Mouse (Mus musculus) embryonic facial prominence, embryonic 11.5 days (tissue): ENCODE results near the gene Zfp386. TPM values are rescaled to one million over a fixed set of nuclear protein-coding genes. Genes with fewer than 3 reads are reported as not detected.

ENCODE experiments used
- ATAC-seq: fragments of 200-750 bp; cut with Nextera tagmentation; replicated peaks from 2 replicates; pipeline ENCODE4 v1.8.0; 2017; ENCODE audit warnings: low read depth; ENCODE audit not compliant: insufficient number of reproducible peaks, low FRiP score, low TSS enrichment
- DNase-seq: peaks from one replicate; pipeline ENCODE4 v3.0.0-alpha.2; 2015; ENCODE audit warnings: low spot score
- H3K27ac ChIP-seq: fragments of 300-500 bp; sonication (generic); replicated peaks from 2 replicates; pipeline ENCODE4 v1.5.1; 2014; ENCODE audit warnings: mild to moderate bottlenecking, low read depth, low read length, control low read depth
- H3K27me3 ChIP-seq: fragments of 300-500 bp; sonication (generic); 2 replicates; pipeline ENCODE4 v1.6.1; 2014; ENCODE audit warnings: mild to moderate bottlenecking, low read length, moderate library complexity, mixed read lengths; ENCODE audit not compliant: control insufficient read depth, insufficient read depth
- H3K36me3 ChIP-seq: fragments of 300-500 bp; sonication (generic); replicated peaks from 2 replicates; pipeline ENCODE4 v1.6.1; 2014; ENCODE audit warnings: low read depth, mild to moderate bottlenecking, low read length, moderate library complexity, mixed read lengths; ENCODE audit not compliant: control insufficient read depth, insufficient read depth
- H3K4me1 ChIP-seq: fragments of 300-500 bp; sonication (generic); 2 replicates; pipeline ENCODE4 v1.6.1; 2014; ENCODE audit warnings: low read length, mixed read lengths; ENCODE audit not compliant: control insufficient read depth, insufficient read depth
- H3K4me2 ChIP-seq: fragments of 300-500 bp; sonication (generic); 2 replicates; pipeline ENCODE4 v1.6.1; 2014; ENCODE audit warnings: low read depth, mild to moderate bottlenecking, control low read depth, low read length, moderate library complexity
- H3K4me3 ChIP-seq: fragments of 300-500 bp; sonication (generic); 2 replicates; pipeline ENCODE4 v1.5.1; 2014; ENCODE audit warnings: low read depth, low read length, control low read depth
- H3K9ac ChIP-seq: fragments of 300-500 bp; sonication (generic); replicated peaks from 2 replicates; pipeline ENCODE4 v1.6.1; 2014; ENCODE audit warnings: mild to moderate bottlenecking, control low read depth, low read length
- H3K9me3 ChIP-seq: fragments of 300-500 bp; sonication (generic); replicated peaks from 2 replicates; pipeline ENCODE4 v1.6.1; 2016; ENCODE audit warnings: mild to moderate bottlenecking, low read length, inconsistent platforms, mixed read lengths; ENCODE audit not compliant: control insufficient read depth
- WGBS: fragments of 180-500 bp; shearing (Covaris S2); extraction: QIAGEN DNeasy Blood & Tissue Kit; methylation state at CpG from one replicate; pipeline ENCODE4 v1.1.7; 2014; 5-methylcytosine and 5-hydroxymethylcytosine counted together
- polyA plus RNA-seq: library from polyadenylated mRNA; unstranded; fragments of >200 nt; fragmentation: Nextera tagmentation; extraction: Ambion mirVana; gene quantifications from 2 replicates; pipeline ENCODE4 v1.2.1, GENCODE M21; 2014

Gene Zfp386
- polyA plus RNA-seq, 1 experiment from 2014 or later, result 80.2 TPM

DNA sequence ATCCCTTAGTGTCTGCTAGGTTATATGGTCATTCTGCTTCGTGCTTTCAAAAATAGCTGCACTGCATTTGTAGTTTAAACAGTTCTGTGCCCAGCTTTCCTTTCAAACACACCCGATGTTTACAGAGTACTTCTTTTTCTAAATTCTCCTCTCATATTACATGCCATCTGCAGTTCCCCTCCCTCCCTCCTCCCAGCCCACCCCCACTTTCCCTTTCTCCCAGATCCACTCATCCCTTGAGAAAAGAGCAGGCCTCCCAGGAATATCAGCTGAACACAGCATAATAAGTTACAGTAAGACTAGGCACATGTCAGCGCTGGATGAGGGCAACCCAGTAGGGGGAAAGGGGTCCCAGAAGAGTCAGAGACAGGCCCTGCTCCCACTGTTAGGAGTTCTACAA, 1.7 kb downstream of the Zfp386 start:
- ATAC-seq (no peak), DNase-seq (no peak)
- peak overlapping the region; percentile 57; the same call in 1 of the 2 replicates for H3K9ac ChIP-seq
- H3K27ac ChIP-seq, result no peak overlapping the region
- WGBS, result 80% methylated on average over 3 of the region's 3 CpGs
- H3K4me3 ChIP-seq, result peak overlapping the region; percentile 62; the same call in 1 of the 2 replicates
- H3K9me3 ChIP-seq, result no peaks in the 10 kb centered on the region
- H3K4me1 ChIP-seq, result peaks cover 3% of the 10 kb centered on the region; the same call in 1 of the 2 replicates
- H3K27me3 ChIP-seq, result no peaks in the 10 kb centered on the region
- H3K4me2 ChIP-seq, result peak overlapping the region; percentile 67
- H3K36me3 ChIP-seq, result peaks cover 2% of the 10 kb centered on the region

- Histone ChIP-seq H3K9me3 (no peaks in the 10 kb centered on the region), H3K9ac (no peak overlapping the region), H3K36me3 (peaks cover 6% of the 10 kb centered on the region), H3K27ac (no peak overlapping the region), H3K4me3 (no peak overlapping the region), H3K4me1 (peaks cover 3% of the 10 kb centered on the region; the same call in 1 of the 2 replicates), H3K27me3 (no peaks in the 10 kb centered on the region), H3K4me2 (no peak overlapping the region)
- ATAC-seq (no peak), DNase-seq (peak; percentile 39)
- WGBS, result 85% methylated on average over 6 of the region's 6 CpGs
Measured at GRCm38 (mm10) chr12:116049701-116050100, 2.2 kb downstream of the Zfp386 start.

DNA sequence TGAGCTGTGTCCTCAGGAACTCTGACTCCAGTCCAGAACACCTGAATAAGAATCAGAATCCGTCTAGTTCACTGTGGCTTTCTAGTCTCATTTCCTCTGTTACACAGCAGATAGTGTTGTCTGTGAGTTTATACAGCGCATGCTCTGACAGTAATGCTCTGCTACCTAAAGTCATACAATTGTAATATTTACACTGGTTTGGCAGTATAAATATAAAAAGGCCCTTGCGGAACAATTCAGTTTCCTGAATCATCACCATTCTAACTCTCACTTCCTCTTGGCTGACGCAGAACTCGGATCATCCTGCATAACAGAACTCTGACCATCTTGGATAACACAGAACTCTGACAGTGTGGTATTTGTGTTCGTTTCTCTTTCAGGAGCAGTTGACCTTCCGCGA, 6.8 kb downstream of the Zfp386 start:
- H3K36me3 ChIP-seq, result peaks cover 33% of the 10 kb centered on the region
- no peaks in the 10 kb centered on the region for H3K9me3 ChIP-seq
- H3K4me1 ChIP-seq, result peaks cover 2% of the 10 kb centered on the region; the same call in 1 of the 2 replicates
- H3K4me3 ChIP-seq, result no peak overlapping the region
- no peak overlapping the region for H3K9ac ChIP-seq
- no peak overlapping the region for H3K4me2 ChIP-seq
- no peak overlapping the region for H3K27ac ChIP-seq
- no peaks in the 10 kb centered on the region for H3K27me3 ChIP-seq
- ATAC-seq (no peak), DNase-seq (no peak)
- 94% methylated on average over 8 of the region's 8 CpGs for WGBS

DNA sequence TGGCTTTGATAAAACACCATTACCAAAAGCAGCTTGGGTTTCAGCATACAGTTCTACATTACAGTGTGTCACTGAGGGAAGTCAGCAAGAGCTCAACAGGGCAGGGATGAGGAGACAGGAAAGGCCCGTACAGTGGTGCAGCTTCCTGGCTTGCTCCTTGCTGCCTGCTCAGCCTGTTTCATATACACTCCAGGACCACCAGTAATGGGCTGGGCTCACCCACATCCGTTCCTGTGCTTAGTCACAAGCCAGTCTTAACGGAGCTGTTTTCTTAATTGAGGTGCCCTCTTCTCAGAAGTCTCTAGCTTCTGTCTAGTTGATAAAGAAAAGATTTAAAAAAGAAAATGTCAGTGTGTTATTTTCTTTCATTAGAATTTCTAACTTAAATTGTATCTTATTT, 8.6 kb downstream of the Zfp386 start:
- no peak for ATAC-seq
- H3K36me3 ChIP-seq, result peaks cover 48% of the 10 kb centered on the region
- no peak overlapping the region for H3K4me3 ChIP-seq
- no peak overlapping the region for H3K4me2 ChIP-seq
- H3K27me3 ChIP-seq, result no peaks in the 10 kb centered on the region
- WGBS, result 96% methylated on average over 3 of the region's 3 CpGs
- no peaks in the 10 kb centered on the region for H3K4me1 ChIP-seq
- no peak overlapping the region for H3K27ac ChIP-seq
- no peak for DNase-seq
- peaks cover 4% of the 10 kb centered on the region; the same call in 1 of the 2 replicates for H3K9me3 ChIP-seq
- no peak overlapping the region for H3K9ac ChIP-seq

GRCm38 (mm10) chr12:116061561-116062193, 14.2 kb downstream of the Zfp386 start:
- no peak overlapping the region for H3K27ac ChIP-seq
- no peak overlapping the region for H3K9ac ChIP-seq
- no peak overlapping the region for H3K4me2 ChIP-seq
- WGBS, result 91% methylated on average over 5 of the region's 5 CpGs
- no peak overlapping the region for H3K4me3 ChIP-seq
- DNase-seq (no peak), ATAC-seq (no peak)
- peaks cover 4% of the 10 kb centered on the region; the same call in 1 of the 2 replicates for H3K9me3 ChIP-seq
- peaks cover 38% of the 10 kb centered on the region for H3K36me3 ChIP-seq
- H3K27me3 ChIP-seq, result no peaks in the 10 kb centered on the region
- H3K4me1 ChIP-seq, result no peaks in the 10 kb centered on the region

GRCm38 (mm10) chr12:116062194-116062583, 14.7 kb downstream of the Zfp386 start:
- Histone ChIP-seq H3K27ac (no peak overlapping the region), H3K4me2 (no peak overlapping the region), H3K36me3 (peaks cover 33% of the 10 kb centered on the region), H3K9ac (no peak overlapping the region), H3K9me3 (peaks cover 4% of the 10 kb centered on the region; the same call in 1 of the 2 replicates), H3K4me1 (no peaks in the 10 kb centered on the region), H3K27me3 (no peaks in the 10 kb centered on the region), H3K4me3 (no peak overlapping the region)
- DNase-seq (no peak), ATAC-seq (no peak)
- WGBS, result 96% methylated on average over 2 of the region's 2 CpGs

DNA sequence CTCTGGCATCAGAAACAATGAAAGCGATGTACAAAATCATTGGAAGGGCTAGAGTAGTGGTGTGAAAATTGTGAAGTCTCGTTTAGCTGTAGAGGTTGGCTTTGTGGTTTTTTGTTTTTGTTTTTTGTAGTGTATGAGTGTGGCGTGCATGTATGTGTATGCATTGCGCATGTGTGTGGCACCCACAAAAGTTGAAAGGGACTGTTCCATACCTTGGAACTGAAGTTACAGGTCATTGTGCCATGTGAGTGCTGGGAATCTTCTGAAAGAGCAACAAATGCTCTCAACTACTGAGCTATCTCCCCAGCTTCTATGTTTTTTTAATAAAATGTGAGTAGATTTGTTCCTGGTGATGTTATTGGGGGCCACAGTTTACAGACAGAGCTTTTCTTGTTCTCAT, 15.5 kb downstream of the Zfp386 start:
- DNase-seq (no peak), ATAC-seq (no peak)
- H3K4me2 ChIP-seq, result no peak overlapping the region
- WGBS, result 97% methylated on average over 4 of the region's 4 CpGs
- peaks cover 4% of the 10 kb centered on the region; the same call in 1 of the 2 replicates for H3K9me3 ChIP-seq
- no peak overlapping the region for H3K27ac ChIP-seq
- H3K9ac ChIP-seq, result no peak overlapping the region
- peaks cover 28% of the 10 kb centered on the region for H3K36me3 ChIP-seq
- H3K27me3 ChIP-seq, result no peaks in the 10 kb centered on the region
- no peak overlapping the region for H3K4me3 ChIP-seq
- H3K4me1 ChIP-seq, result no peaks in the 10 kb centered on the region

DNA sequence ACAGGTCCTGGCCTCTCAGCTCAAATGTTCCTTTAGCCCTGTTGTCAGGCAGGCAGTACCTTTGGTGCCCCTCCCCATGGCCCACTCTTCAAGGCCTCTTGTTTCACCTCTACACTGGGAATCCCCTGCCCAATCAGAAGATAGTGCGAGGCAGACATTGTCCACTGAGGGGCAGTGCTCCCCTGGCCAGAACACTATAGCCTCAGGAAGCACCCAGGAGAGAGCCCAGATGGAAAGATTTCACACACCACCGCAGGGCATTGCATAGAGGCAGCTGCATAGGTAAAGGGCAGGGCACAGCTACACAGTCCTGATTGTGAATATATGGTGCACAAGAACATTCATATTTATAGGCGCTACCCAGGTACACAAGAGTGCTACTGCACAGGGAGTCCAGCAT, 23.5 kb downstream of the Zfp386 start:
- Histone ChIP-seq H3K27ac (no peak overlapping the region), H3K9me3 (no peaks in the 10 kb centered on the region), H3K4me1 (no peaks in the 10 kb centered on the region), H3K36me3 (no peaks in the 10 kb centered on the region), H3K9ac (no peak overlapping the region), H3K4me2 (no peak overlapping the region), H3K27me3 (0 out of 2 replicates have a peak, but pooled peaks cover 2% of the 10 kb centered on the region), H3K4me3 (no peak overlapping the region)
- peak; percentile 53 for DNase-seq
- whole genome bisulfite sequencing, result 31% methylated on average over 3 of the region's 3 CpGs
- ATAC-seq, result peak; percentile 87
